Mouse (Mus musculus) embryo, embryonic 11.5 days (tissue): ENCODE measurements around the gene Cmss1.

Experiments used
- DNase-seq: peaks from one replicate; pipeline ENCODE4 v3.0.0-alpha.2; 2012; ENCODE audit warnings: low read depth, low spot score

Gene Cmss1

DNA sequence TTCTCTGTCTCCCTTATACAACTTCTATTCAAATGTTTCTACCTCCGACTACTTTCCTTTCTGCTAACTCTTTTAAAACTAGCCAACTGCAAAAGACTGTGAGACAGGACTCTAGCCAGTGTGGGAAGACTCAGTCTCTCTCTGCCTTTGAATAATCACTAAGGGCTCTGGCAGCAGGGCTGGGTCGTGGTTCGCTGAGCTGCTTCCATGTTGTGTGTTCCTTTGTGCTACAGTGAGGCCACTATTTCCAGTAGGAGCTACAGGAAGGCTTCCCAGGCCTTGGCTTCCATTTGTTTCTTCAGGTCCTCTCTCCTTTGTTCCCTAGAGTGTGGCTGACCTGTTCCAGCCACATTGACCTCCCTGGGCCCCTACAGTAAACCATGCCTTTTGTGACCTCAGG is 260.4 kb downstream of the Cmss1 start:
- DNase-seq: no peak

DNA sequence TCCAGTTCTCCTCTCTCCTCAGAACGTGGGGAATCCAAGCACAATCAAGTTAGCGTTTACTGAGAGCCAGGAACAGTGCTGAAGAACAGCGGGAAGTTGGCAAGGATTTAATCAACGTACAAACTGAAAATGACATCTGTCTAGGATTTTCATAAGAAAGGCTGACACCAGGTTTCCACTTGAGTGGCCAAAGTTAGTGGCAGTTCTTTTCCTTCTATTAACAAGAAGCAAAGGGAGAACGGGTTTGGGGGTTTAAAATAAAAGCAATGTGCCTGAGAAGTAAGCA is 266.1 kb downstream of the Cmss1 start:
- no peak for DNase-seq

DNA sequence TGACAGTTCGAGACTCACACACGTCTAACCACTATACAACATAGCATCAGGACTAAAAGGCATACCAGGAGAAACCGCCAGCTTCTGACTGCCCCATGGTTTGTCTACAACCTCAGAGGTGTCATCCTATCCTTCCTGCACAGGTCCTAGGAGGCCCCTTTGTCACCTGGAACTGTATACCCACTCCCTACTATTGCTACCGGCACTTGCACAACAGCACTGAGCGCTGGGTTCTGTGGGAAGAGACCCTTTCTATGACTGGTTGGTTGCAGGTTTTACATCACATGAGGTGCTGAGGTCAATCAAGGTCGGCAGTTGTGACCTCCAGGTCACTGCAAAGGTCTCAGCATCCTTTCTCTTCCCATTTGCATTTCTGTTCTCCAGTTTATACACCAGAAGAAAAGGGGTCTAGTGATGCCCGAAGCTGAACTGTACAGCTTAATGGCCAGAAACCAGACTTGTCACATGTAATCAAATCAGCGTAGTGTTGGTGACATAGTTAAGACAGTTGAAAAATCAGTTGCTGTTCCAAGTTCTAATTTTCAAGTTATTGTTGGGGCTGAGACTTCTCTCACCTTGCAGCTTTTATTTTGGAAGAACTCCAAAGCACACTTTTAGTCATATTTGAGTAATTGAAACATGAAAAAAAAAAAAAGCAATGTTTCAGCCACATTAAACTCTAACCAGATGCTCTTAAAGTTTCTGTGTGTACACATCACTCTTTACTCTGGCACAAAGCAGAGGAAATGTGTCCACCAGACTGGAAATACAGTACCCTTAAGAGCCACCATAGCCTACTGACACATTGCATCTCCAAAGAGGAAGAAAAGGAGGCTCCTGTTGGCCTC is 266.7 kb downstream of the Cmss1 start:
- no peak for DNase-seq

DNA sequence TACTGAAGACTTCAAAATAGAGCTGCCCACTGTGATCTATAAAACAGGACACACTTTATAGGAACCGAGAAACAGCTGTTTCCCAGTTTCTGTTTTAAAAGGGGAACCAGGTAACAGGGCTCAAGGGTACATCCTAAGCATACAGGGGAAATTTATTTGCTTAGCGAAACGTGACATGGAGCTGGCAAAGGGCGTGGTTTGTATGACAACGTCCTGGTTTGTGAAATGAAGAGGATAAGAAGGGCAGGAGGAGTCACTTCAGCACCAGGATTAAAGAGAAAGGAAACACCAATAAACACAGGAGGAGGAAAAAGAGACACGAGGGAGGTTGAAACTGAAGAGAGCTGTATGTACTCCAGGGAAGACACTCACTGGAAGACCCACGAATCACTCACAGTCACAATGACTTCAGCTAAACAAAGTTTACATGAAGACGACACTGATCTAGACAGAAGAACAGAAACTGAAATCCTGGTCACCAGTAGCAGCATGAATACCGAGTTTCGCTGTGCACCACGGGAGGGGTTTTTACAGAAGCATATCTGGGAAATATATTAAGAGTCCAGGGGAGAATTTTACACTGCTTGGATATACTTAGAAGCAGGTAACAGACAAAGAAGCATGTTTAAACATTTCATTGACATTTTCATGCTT is 269.8 kb downstream of the Cmss1 start:
- no peak for DNase-seq

DNA sequence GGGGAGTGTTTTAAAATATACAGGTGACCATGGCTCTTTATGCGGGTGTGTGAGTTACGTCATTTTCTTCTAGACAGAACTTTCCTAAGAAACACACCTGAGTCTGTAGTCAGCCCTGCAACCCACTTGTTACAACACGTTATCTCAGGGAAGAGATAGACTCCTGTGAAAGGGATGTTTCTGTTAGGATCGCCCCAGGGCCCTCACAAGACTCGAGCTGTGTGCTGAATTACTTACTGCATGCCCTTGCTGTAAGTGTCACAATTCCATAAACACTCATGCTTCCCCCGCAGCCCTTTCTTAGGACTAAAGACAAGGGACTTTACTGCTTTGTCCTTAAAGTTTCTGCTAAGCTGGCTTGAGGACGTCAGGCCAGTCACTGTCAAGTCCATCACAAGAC is 274.4 kb downstream of the Cmss1 start:
- no peak for DNase-seq

DNA sequence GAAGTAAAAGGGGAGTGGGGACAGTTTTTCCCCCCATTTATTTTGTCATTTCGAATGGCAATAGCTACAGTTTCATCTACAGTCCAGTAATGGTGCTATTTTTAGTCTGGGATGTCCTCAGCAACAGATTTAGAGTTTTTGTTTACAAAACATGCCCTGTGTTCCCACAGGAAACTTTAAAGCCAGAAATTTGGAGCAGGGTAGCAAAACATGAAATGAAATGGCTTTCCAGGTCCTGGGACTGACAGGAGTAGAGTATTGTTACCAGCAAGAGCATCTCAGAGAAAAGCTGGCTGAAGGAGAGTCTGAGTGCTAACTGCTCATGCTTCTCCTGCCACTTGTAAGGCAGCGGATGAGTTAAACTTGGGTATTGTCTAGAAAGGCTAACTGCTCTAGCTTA is 276.6 kb downstream of the Cmss1 start:
- DNase-seq: no peak

DNA sequence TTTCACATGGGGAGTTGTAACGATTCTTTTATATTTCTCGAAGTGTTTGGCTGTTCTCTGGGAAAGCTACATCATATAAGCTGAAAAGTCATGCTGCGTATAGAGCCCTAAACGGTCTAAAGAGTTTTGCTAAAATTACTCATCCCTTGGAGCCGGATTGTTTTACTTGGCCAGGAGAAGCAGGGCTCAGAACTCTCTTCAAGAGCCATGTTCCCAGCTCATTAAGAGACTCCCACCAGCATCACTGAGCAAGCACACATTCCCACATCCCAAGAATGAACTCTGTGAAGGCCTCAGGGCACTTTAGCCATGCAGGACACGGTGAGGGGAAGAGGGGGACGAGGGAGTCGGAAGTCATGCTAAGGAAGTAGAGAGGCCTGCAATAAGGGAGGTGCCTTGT is 277.6 kb downstream of the Cmss1 start:
- no peak for DNase-seq

DNA sequence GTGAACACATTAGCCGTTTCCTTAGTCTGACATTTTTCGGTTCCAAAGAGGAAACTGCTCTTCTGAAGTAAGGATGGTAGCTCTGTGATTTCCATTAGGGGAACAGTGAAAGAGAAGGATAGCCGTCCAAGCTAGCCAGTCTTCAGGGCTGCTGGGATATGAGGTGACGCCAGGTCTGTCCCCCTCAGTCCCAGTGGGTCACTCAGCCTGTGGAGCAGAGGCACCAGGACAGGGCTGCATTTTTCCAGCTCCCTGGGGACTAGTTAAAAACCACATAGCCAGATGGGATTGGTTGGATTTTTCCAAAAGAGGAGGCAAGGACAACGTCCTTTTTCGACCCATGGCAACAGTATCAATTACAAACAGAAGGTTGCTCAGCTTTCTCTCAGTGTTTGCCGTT is 279.7 kb downstream of the Cmss1 start:
- no peak for DNase-seq

DNA sequence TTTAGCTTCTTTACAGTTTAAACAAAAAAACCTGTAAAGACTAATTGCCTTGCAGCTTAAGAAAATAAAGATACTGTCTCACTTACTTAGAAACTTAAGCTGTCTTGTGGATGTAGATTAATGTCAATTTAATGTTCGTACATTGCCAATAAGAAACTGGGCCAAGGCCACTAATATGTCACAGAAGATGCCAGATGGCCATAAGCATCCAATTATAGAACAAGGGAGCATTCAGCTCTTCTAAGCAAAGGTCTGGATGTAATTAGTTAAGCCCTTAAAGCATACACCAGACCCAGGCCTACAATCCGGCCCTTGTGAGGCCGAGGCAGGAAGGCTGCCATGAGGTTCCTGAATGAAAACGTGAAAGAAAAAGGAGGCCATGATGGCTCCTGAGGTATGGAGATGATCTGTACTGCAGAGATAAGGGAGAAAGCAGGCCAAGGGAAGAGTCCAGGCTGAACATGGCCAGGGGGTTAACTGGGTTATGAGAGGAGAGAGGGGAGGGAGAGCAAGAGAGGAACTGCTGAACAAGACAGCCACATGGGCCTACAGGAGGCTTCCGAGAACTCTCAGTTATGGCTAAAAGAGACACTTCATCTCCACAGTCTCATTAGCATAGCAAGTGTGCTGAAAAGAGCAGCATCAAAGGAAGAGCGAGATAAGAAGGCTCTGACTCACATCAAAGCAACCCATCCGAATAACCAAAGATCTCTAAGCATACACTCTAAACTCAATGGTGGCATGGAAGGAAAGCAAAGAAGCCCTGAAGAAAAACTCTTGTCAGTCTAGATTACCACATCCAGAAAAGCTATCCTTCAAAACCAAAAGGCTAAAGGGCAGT is 287.2 kb downstream of the Cmss1 start:
- DNase-seq: no peak

DNA sequence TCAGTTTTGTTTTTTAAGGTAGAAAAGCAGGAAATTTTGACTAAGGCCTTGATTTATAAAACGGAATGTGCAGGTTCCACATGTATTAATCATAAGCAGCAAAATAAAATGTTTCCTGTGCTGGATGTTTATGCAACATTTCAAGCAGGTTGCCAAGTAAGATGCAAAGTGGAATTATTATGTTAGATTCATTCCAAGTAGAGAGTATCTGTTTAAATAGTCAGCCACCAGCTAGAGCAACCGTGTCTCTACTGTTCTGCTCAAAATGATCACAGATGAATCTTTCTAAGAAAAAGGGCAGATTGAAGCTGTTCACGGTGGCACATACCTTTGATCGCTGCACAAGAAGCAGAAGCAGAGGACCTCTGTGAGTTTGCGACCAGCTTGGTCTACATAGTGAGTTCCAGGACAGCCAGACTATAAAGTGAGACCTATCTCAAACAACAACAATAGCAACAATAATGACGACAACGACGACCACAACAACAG is 288.0 kb downstream of the Cmss1 start:
- DNase-seq: no peak

DNA sequence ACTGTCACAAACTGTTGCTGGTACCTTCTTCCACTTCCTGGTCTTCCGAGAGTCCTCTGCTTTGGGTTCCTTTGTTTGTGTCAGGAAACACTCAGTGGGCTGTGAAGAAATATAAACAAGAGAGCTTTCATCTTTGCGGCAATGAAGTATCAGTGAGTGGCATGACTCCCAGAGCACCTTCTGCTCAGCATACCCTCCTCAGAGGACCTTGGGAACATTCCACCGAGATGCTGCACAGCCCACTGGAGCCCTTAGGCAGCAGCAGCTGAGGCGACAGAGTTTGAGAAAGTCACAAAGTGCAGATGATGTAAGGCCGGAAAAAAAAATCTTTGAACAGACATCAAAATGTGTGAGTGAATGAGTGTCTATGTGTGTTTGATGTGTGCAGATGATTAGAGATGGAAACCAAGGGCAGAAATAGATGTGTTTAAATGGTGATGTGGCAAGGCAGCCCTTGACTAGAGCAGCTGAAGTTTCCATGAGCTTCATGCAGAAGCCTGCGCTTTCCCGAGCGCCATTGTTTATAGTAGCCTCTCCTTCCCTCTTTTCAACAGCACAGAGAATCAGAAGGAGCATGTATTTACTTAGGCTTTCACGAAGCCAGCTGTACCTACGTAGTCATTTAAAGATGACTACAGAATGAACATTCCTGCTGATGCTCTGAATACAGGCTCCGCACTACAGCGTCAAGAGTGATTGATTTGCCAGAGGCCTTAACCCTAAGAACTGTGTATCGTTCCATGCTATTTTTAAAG is 288.6 kb downstream of the Cmss1 start:
- no peak for DNase-seq

DNA sequence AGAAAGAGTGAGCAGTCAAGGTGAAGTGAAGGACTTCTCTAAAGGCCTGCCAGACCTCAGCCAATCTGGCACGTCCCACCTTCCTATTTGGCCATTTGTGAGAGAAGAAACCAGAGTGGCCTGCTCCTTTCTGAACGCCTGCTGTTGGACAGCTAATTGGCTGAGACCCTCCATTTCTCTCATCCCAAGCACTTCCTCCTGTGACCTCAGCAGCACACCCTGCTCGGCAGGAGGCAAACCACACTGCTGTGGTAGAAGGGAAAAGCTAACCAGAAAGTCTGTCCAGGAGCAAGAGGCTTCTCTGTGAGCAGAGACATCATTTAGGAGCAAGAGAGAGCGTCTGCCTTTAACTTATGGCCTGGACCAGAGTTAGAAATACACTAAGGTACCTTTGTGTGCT is 289.5 kb downstream of the Cmss1 start:
- no peak for DNase-seq

DNA sequence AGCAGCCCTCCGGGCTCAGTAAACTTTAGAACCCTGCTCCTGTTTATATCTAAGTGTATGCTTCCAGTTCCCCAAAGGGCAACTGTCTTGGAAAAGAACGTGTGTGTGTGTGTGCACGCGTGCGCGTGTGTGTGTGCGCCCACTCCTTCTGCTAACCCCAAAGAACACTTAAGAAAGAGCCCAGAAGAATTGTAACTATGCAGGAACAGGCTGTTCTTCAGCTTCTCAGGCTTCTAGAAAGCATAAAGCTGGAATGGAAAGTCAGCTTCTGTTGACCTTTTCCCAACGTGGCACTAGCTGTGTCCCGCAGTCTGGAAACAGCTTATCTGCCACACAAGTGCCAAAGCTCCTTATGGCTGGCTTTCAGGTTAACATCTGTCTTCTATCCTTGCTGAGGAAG is 291.6 kb downstream of the Cmss1 start:
- no peak for DNase-seq

DNA sequence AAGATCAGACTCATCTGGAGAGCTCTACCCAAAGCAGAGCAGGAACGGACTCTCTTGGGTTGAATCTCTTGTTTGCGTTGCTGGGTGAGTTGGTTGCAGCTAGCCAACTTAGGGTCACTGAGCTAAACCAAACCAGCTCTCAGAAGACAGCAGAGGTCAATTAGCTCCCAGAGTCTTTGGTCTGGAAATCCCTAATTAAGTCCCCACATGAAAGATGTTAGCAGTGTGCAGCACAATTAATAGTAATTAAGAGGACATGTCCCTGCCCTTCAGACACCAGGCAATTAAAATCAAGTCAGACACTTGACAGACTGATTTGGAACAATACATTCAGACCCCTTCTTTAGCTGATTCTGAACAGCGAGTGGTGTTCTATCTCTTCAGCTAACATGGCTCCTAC is 292.4 kb downstream of the Cmss1 start:
- DNase-seq: no peak

DNA sequence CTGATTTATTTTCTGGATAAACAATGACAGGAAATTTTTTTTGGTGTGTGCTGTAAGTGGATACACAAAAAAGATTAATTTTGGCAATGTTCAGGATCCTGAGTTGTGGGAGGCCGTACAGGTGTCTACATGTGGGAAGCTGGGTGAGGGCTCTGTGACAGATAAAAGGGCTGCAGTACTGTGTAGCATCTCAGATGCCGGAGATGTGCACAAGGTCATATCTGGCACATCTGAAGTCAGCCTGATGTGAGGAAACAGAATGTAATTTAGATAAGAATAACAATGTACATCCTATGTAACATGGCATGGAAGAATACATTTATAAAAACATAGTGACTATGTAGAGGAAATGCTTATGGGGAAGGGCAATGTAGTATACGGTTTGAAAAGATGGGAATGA is 293.2 kb downstream of the Cmss1 start:
- DNase-seq: no peak

DNA sequence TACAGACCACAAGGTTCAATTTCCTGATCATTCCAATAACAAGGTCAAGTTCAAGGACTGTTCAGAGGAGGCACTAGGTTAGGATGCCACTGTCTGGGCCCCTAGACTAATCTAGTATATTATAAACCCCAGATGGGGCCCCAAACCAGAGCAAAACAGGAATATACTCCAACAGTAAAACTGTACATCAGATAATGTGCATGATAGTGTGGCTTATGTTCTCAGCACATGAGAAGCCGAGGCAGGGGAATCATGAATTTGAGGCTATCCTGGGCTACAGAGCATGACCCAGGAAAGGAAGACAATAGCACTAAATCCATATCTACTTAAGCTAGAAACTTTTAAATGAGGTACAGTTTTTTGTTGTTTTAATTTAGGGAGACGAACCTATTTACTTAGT is 294.5 kb downstream of the Cmss1 start:
- no peak for DNase-seq

DNA sequence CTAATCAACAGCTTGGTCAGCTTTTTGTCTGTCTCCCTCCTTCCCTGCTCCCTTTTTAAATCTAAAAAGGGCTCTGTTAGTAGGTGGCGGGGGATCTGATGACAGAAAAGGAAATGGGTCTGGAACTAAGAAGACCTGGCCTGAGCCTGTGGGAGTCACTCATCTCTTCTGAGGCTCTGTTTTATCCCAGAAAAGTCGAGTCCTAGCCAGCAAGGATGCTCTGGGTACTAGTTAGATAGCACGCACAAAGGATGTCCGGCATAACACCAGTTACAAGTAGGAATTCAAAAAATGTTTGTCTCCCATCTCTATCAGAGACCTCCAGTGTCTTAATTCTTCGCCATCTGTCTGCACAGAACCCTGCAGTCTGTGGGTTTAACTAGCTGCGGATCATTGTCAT is 301.2 kb downstream of the Cmss1 start:
- DNase-seq: no peak

DNA sequence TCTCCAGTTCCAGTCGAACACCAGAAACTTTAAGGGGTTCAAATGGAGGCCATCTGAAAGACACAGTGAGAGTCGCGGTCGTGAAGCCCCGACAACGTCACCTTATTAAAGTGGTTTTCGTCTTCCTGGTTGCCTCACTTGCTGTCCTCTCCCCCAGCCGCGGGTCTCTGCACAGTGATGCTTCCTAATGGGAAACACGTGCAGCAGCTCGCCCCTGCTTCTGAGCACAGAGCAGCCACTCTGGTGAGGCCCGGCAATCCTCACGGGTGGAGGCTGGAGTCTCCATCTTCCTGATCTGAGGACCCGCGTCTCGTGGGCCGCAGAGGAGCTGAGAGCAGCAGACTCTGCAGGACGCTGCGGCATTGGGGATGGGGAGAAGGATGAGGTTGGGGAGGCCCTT is 302.9 kb downstream of the Cmss1 start:
- no peak for DNase-seq

DNA sequence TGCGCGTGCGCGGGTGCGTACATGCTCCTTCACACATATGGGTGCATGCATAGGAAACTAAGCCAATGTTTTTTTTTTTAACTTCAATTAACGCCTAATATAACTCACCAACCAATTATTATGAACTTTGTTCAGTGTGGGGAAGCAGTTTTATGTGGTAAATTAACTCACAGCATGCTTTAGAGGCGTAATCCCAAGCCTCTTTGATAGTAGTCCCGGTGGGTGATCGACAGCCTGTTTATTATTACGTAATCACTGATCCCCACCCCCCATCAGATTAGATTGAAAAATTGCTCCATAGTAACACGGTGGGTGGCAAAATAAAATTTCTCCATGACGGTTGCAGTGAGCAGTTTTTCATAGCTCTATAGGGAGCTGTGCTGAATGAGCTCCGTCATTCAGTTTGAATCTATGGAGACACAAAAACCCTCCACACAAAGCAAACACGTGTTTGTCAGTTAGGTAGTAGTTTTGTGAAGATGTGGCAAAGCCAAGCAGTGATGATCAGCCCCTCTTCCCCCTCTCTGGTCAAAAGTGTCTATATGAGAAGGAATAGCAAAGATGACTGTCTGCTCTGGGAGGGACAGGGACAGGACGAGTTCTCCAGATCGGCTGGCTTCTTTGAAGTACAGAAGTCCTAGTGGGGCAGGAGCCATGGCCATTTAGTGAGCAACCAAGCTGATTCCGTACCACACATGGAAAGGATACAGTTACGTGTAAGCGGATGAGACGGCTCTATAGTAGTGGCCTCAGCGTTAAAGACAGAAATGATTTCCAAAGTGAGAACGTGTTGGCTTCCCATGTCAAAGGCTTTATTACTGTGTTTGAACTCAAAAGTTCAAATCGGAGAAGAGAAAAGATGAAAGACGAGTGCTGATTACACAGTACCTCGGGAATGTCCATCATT is 303.6 kb downstream of the Cmss1 start:
- no peak for DNase-seq

DNA sequence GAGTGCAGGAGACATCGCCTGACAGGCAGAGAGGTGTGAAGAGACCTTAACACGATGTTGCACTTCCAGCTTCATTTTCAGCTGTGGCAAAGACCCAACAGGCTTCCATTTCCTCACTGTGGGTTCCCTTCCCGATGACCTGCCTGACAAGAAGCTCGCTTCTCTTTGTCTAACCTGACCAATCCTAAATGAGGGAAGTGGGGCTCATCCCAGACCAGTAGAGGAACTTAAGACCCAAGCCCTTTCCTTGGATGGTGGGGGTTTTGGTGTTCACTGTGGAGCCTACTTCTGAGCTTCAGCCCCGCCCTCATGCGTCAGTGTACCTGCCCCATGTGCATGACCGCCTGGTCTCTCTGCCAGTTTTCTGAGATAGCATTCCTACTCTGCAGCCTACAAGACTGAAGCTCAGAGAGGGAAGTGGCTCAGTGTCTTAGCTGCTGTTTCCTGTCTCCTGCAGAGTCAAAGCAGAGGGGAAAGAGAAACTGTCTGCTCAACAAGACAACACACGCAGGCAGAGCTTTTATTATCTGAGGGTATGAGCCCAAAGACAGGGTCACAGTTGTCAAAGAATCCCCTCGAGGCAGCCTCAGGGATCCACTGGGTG is 305.1 kb downstream of the Cmss1 start:
- DNase-seq: no peak
